Mouse (Mus musculus): ENCODE measurements around the gene Trim31. TPM values are rescaled to one million over a fixed set of nuclear protein-coding genes. Genes with fewer than 3 reads are reported as not detected.

Gene Trim31
- not detected in 2 replicates for polyA plus RNA-seq (2015; fragmentation: Nextera tagmentation; extraction: Ambion mirVana)

DNA sequence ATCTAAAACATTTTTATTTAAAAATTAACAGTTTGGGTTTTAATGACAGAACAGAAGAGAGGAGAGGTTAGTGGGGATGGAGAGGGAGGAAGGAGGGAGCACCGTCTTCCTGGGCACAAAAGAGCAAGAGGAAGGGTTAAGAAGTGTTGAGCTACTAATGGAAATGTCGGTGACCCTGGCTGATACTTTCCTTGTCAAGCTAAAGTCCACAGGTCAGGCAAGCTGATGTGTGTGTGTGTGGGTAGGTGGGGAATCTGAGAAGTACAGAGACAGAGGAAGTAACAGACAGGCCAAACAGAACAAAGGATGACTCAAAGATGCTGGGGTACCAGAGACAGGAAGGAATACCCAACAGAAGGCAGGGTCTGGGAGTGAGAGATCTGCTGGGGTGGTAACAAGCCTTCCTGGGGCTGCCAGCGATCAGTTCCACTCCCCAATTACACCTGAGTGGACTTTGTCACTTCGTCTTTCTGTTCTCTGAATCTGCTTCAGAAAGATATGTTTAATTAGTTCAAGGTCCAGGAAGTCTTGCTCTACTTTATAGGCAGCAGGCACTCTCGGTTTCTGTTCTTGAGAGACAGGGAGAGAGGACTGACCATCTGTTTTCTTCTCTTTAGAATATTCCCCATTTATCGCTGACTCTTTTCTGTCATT is at the start of gene Trim31:
TSS of gene Trim31 (plus strand) at position 567 of the 654 bp plus-strand sequence.
- DNase-seq (ENCODE audit: low spot score) (no peak), ATAC-seq (replicated peaks; ENCODE audit: low FRiP score, low read depth) (no peak)
- Histone ChIP-seq H3K36me3 (ENCODE audit: insufficient read depth, low read length) (no peaks in the 10 kb centered on the region), H3K27ac (no peak within 1 kb of the TSS), H3K4me1 (replicated peaks; ENCODE audit: insufficient read depth, low read length) (no peaks in the 10 kb centered on the region), H3K9me3 (replicated peaks; ENCODE audit: low read length) (no peaks in the 10 kb centered on the region), H3K27me3 (ENCODE audit: insufficient read depth, low read length) (no peaks in the 10 kb centered on the region), H3K4me2 (ENCODE audit: low read length) (no peak within 1 kb of the TSS), H3K9ac (ENCODE audit: low read depth, low read length) (no peak within 1 kb of the TSS), H3K4me3 (replicated peaks; ENCODE audit: low read depth, low read length) (no peak within 1 kb of the TSS)
- no peak for TF ChIP-seq CTCF (IDR thresholded peaks at IDR 0.05; ENCODE audit: low read depth)
- 66% methylated on average over 6 of the region's 6 CpGs for WGBS

DNA sequence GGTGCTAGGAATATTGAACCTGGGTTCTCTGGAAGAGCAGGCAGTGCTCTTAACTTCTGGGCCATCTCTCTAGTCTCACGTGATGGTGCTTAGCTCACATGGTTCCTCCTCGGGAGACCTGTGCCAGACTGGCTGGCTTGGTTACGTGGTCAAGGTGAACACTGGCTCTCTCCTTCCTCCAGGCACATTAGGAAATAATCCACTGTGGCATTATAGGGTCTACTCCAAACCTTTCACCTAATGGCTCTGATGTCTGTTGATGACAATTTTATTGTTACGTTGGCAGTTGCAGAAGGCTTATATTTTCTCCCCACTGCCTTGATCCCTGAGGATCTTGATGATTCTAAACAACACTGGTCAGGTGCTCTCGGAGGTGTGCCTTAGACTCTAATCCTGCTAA is 49.0 kb upstream of the Trim31 start:
- 81% methylated on average over 5 of the region's 5 CpGs for WGBS
- H3K4me3 ChIP-seq (replicated peaks; ENCODE audit: low read depth, low read length), result no peak overlapping the region
- no peaks in the 10 kb centered on the region for H3K27me3 ChIP-seq (ENCODE audit: insufficient read depth, low read length)
- H3K9me3 ChIP-seq (replicated peaks; ENCODE audit: low read length), result no peaks in the 10 kb centered on the region
- no peak overlapping the region for H3K27ac ChIP-seq
- H3K4me1 ChIP-seq (replicated peaks; ENCODE audit: insufficient read depth, low read length), result no peaks in the 10 kb centered on the region; the same call in 1 of the 2 replicates
- TF ChIP-seq CTCF (IDR thresholded peaks at IDR 0.05; ENCODE audit: low read depth), result no peak
- DNase-seq (ENCODE audit: low spot score), result no peak
- H3K36me3 ChIP-seq (ENCODE audit: insufficient read depth, low read length), result peaks cover 16% of the 10 kb centered on the region; the same call in 1 of the 2 replicates
- no peak for ATAC-seq (replicated peaks; ENCODE audit: low FRiP score, low read depth)
- no peak overlapping the region for H3K4me2 ChIP-seq (ENCODE audit: low read length)
- no peak overlapping the region for H3K9ac ChIP-seq (ENCODE audit: low read depth, low read length)

DNA sequence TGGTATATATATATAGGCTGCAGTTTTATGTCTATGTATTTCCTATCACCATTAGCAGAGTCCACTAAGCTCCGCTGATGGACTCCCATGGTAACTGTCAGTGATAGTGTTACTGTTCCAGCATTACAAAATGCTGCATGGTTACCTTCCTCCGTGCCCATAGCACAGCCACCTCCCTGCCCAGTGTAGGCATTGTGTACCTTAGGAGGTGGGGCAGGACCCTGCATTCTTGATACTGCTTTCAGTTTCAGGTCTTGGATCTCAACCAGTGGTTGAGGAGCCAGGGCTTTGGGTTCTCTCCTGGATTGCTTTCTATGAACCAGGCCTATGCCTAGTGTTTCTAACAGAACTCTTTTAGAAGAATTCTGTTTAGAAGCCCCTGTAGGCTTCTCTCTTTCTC is 47.9 kb upstream of the Trim31 start:
- DNase-seq (ENCODE audit: low spot score) (no peak), ATAC-seq (replicated peaks; ENCODE audit: low FRiP score, low read depth) (no peak)
- H3K4me1 ChIP-seq (replicated peaks; ENCODE audit: insufficient read depth, low read length), result no peaks in the 10 kb centered on the region
- no peak overlapping the region for H3K4me3 ChIP-seq (replicated peaks; ENCODE audit: low read depth, low read length)
- no peak overlapping the region for H3K4me2 ChIP-seq (ENCODE audit: low read length)
- H3K27ac ChIP-seq, result no peak overlapping the region
- no peaks in the 10 kb centered on the region for H3K9me3 ChIP-seq (replicated peaks; ENCODE audit: low read length)
- peaks cover 24% of the 10 kb centered on the region for H3K36me3 ChIP-seq (ENCODE audit: insufficient read depth, low read length)
- H3K9ac ChIP-seq (ENCODE audit: low read depth, low read length), result no peak overlapping the region
- TF ChIP-seq CTCF (IDR thresholded peaks at IDR 0.05; ENCODE audit: low read depth), result no peak
- 93% methylated on average over 2 of the region's 2 CpGs for WGBS
- H3K27me3 ChIP-seq (ENCODE audit: insufficient read depth, low read length), result no peaks in the 10 kb centered on the region

DNA sequence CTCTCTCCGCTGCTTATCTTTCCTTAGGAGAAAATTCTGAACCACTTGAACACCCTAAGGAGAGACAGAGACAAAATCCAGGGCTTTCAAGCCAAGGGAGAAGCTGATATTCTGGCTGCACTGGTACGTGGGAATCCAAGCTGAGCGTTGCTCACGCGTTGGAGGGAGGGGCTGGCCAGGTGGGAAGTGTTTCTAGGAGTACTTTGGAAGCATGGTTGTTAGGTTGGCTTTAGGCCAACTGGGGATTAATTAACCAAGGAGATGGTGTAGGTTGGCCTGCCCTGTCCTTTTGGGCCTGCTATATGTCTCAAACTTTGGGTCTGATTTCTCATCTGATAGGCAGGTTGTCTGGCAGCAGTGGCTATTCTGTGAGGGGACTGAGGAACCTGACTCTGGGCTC is 46.7 kb upstream of the Trim31 start:
- Histone ChIP-seq H3K4me1 (replicated peaks; ENCODE audit: insufficient read depth, low read length) (no peaks in the 10 kb centered on the region), H3K27me3 (ENCODE audit: insufficient read depth, low read length) (no peaks in the 10 kb centered on the region), H3K36me3 (ENCODE audit: insufficient read depth, low read length) (peaks cover 34% of the 10 kb centered on the region), H3K9ac (ENCODE audit: low read depth, low read length) (no peak overlapping the region), H3K9me3 (replicated peaks; ENCODE audit: low read length) (no peaks in the 10 kb centered on the region), H3K4me3 (replicated peaks; ENCODE audit: low read depth, low read length) (no peak overlapping the region), H3K4me2 (ENCODE audit: low read length) (no peak overlapping the region), H3K27ac (no peak overlapping the region)
- DNase-seq (ENCODE audit: low spot score) (no peak), ATAC-seq (replicated peaks; ENCODE audit: low FRiP score, low read depth) (peak; percentile 61; the same call in 1 of the 2 replicates)
- TF ChIP-seq CTCF (IDR thresholded peaks at IDR 0.05; ENCODE audit: low read depth), result no peak
- 82% methylated on average over 5 of the region's 5 CpGs for WGBS

DNA sequence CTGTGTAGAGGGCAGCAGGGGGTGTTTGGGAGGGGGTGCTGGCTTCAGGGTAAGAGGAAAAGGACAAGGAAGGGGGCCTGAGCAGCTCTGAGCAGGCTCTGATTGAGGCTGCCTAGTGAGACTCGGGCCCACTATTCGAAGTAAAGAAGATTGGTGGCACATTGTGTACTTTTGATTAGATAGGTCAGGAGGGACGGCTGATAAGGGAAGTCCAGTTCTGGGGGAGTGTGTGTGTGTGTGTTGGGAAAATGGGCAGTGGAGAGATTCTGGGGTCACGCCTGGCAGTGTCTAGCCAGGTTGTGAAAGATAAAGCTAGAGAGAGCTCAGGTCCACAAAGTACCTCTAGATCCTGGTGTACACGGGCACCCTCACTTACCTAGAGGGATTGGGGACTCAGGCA is 46.3 kb upstream of the Trim31 start:
- H3K4me2 ChIP-seq (ENCODE audit: low read length), result no peak overlapping the region
- no peak for TF ChIP-seq CTCF (IDR thresholded peaks at IDR 0.05; ENCODE audit: low read depth)
- no peaks in the 10 kb centered on the region for H3K9me3 ChIP-seq (replicated peaks; ENCODE audit: low read length)
- no peak for ATAC-seq (replicated peaks; ENCODE audit: low FRiP score, low read depth)
- no peaks in the 10 kb centered on the region for H3K4me1 ChIP-seq (replicated peaks; ENCODE audit: insufficient read depth, low read length)
- H3K27ac ChIP-seq, result no peak overlapping the region
- no peak for DNase-seq (ENCODE audit: low spot score)
- peaks cover 37% of the 10 kb centered on the region for H3K36me3 ChIP-seq (ENCODE audit: insufficient read depth, low read length)
- H3K9ac ChIP-seq (ENCODE audit: low read depth, low read length), result no peak overlapping the region
- no peaks in the 10 kb centered on the region for H3K27me3 ChIP-seq (ENCODE audit: insufficient read depth, low read length)
- H3K4me3 ChIP-seq (replicated peaks; ENCODE audit: low read depth, low read length), result no peak overlapping the region
- 84% methylated on average over 5 of the region's 5 CpGs for WGBS

DNA sequence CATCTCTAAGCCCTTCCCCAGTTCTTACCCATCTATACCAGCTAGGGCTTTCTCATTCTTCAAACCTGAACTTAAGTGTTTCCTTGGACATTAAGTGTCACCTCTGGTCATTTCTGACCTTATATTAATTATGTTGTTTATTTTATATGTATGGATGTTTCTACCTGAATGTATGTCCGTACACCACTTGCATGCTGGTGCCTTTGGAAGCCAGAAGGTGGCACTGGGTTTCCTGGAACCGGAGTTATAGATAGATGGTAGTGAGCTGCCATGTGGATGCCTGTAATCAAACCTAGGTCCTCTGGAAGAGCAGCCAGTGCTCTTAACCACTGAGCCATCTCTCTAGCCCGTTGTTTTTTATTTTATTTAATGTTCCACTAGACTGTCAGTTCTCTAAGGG is 42.4 kb upstream of the Trim31 start:
- Histone ChIP-seq H3K4me1 (replicated peaks; ENCODE audit: insufficient read depth, low read length) (no peaks in the 10 kb centered on the region), H3K36me3 (ENCODE audit: insufficient read depth, low read length) (peaks cover 53% of the 10 kb centered on the region), H3K27ac (no peak overlapping the region), H3K9me3 (replicated peaks; ENCODE audit: low read length) (no peaks in the 10 kb centered on the region), H3K27me3 (ENCODE audit: insufficient read depth, low read length) (no peaks in the 10 kb centered on the region), H3K4me3 (replicated peaks; ENCODE audit: low read depth, low read length) (no peak overlapping the region), H3K4me2 (ENCODE audit: low read length) (no peak overlapping the region), H3K9ac (ENCODE audit: low read depth, low read length) (no peak overlapping the region)
- no peak for TF ChIP-seq CTCF (IDR thresholded peaks at IDR 0.05; ENCODE audit: low read depth)
- WGBS, result 93% methylated on average over 3 of the region's 3 CpGs
- no peak for DNase-seq (ENCODE audit: low spot score)
- no peak for ATAC-seq (replicated peaks; ENCODE audit: low FRiP score, low read depth)

DNA sequence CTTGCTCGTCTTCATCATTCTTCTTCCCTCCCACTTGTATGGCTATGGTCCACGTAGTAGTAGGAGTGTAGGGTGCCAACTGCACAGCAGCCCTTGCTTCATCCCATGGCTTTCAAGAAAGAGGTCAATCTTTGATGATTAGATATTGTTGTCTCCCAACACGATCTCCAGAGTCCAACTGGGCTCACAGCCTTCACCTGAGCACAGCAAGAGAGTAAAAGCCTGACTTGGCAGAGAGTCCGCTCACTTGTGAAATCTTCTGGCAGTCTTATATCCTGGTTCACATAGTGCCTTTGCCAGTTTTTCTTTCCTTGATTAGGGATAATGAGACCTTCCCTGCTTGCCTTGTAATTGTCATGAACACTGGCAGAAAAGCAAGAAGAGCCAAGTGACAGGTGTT is 41.7 kb upstream of the Trim31 start:
- no peak overlapping the region for H3K9ac ChIP-seq (ENCODE audit: low read depth, low read length)
- no peak overlapping the region for H3K4me2 ChIP-seq (ENCODE audit: low read length)
- H3K9me3 ChIP-seq (replicated peaks; ENCODE audit: low read length), result no peaks in the 10 kb centered on the region
- ATAC-seq (replicated peaks; ENCODE audit: low FRiP score, low read depth), result no peak
- H3K27ac ChIP-seq, result no peak overlapping the region
- no peaks in the 10 kb centered on the region for H3K4me1 ChIP-seq (replicated peaks; ENCODE audit: insufficient read depth, low read length)
- no peak for TF ChIP-seq CTCF (IDR thresholded peaks at IDR 0.05; ENCODE audit: low read depth)
- WGBS, result 93% methylated on average over 4 of the region's 4 CpGs
- H3K4me3 ChIP-seq (replicated peaks; ENCODE audit: low read depth, low read length), result no peak overlapping the region
- H3K27me3 ChIP-seq (ENCODE audit: insufficient read depth, low read length), result no peaks in the 10 kb centered on the region
- H3K36me3 ChIP-seq (ENCODE audit: insufficient read depth, low read length), result peaks cover 50% of the 10 kb centered on the region
- DNase-seq (ENCODE audit: low spot score), result no peak

All from kidney, postnatal 0 days (tissue).